Mouse (Mus musculus): Measurements from ENCODE around the gene Qpct. TPM values are rescaled to one million over a fixed set of nuclear protein-coding genes. Genes with fewer than 3 reads are reported as not detected.

The Qpct gene
- 12.4 and 13.2 TPM in 2 replicates for polyA plus RNA-seq (2015; fragmentation: Nextera tagmentation; extraction: Ambion mirVana)

- 74% methylated on average over 4 of the region's 4 CpGs for whole genome bisulfite sequencing
- peak within 1 kb of the TSS; percentile 77 for H3K9ac ChIP-seq
- H3K9me3 ChIP-seq, result no peaks in the 10 kb centered on the region
- peaks cover 7% of the 10 kb centered on the region for H3K27me3 ChIP-seq
- no peak for ATAC-seq (ENCODE audit: low FRiP score)
- H3K27ac ChIP-seq, result peak within 1 kb of the TSS; percentile 81
- peaks cover 5% of the 10 kb centered on the region; the same call in 1 of the 2 replicates for H3K4me1 ChIP-seq (replicated peaks)
- H3K36me3 ChIP-seq, result no peaks in the 10 kb centered on the region
- H3K4me3 ChIP-seq, result peak within 1 kb of the TSS; percentile 69
- peak within 1 kb of the TSS; percentile 94 for H3K4me2 ChIP-seq
Measured at GRCm38 (mm10) chr17:79051606-79052005, at the start of gene Qpct. Gene Qpct, plus strand, starts transcription at chr17:79051906.

DNA sequence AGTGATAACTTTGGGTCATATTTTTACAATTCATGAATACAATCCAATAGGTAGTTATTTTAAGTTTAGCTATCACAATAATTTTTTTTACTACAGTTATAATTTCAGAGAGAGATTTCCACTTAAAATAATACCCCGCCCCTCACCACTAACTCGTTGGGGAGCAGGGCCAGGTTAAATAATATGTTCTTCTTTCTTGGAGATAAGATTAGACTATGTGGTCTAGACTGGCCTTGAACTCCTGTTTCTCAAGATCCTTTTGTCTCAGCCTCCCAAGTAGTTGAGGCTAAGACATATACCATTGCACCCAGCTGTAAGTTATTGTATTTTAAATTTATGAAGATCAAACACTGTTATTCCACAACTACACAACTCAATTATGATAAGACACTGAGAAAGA lies 38.1 kb upstream of the Qpct start:
- Histone ChIP-seq H3K9me3 (no peaks in the 10 kb centered on the region), H3K4me1 (replicated peaks) (peaks cover 8% of the 10 kb centered on the region), H3K27ac (no peak overlapping the region), H3K36me3 (peaks cover 18% of the 10 kb centered on the region), H3K9ac (no peak overlapping the region), H3K27me3 (no peaks in the 10 kb centered on the region), H3K4me3 (no peak overlapping the region), H3K4me2 (no peak overlapping the region)
- no peak for ATAC-seq (ENCODE audit: low FRiP score)
- WGBS, result 96% methylated on average over 2 of the region's 2 CpGs

GRCm38 (mm10) chr17:79014911-79015685 lies 36.6 kb upstream of the Qpct start:
- no peak overlapping the region for H3K9ac ChIP-seq
- no peak overlapping the region for H3K4me2 ChIP-seq
- WGBS, result 93% methylated on average over 2 of the region's 2 CpGs
- no peaks in the 10 kb centered on the region for H3K9me3 ChIP-seq
- no peaks in the 10 kb centered on the region for H3K27me3 ChIP-seq
- no peak overlapping the region for H3K4me3 ChIP-seq
- ATAC-seq (ENCODE audit: low FRiP score), result no peak
- peaks cover 18% of the 10 kb centered on the region for H3K36me3 ChIP-seq
- peaks cover 19% of the 10 kb centered on the region for H3K4me1 ChIP-seq (replicated peaks)
- H3K27ac ChIP-seq, result no peak overlapping the region

GRCm38 (mm10) chr17:79015831-79016230 lies 35.9 kb upstream of the Qpct start:
- peaks cover 18% of the 10 kb centered on the region for H3K36me3 ChIP-seq
- H3K27me3 ChIP-seq, result no peaks in the 10 kb centered on the region
- H3K4me2 ChIP-seq, result no peak overlapping the region
- no peaks in the 10 kb centered on the region for H3K9me3 ChIP-seq
- peaks cover 20% of the 10 kb centered on the region for H3K4me1 ChIP-seq (replicated peaks)
- WGBS, result 87% methylated on average over 10 of the region's 10 CpGs
- ATAC-seq (ENCODE audit: low FRiP score), result no peak
- H3K4me3 ChIP-seq, result no peak overlapping the region
- no peak overlapping the region for H3K9ac ChIP-seq
- H3K27ac ChIP-seq, result no peak overlapping the region

- Histone ChIP-seq H3K9ac (no peak overlapping the region), H3K4me1 (replicated peaks) (peaks cover 23% of the 10 kb centered on the region), H3K9me3 (no peaks in the 10 kb centered on the region), H3K4me3 (peak overlapping the region; percentile 19), H3K27me3 (peaks cover 16% of the 10 kb centered on the region), H3K4me2 (peak overlapping the region; percentile 73), H3K36me3 (no peaks in the 10 kb centered on the region), H3K27ac (no peak overlapping the region)
- ATAC-seq (ENCODE audit: low FRiP score), result no peak
- 66% methylated on average over 9 of the region's 9 CpGs for WGBS
Measured at GRCm38 (mm10) chr17:79018422-79018821, 33.3 kb upstream of the Qpct start.

GRCm38 (mm10) chr17:79019726-79020207 lies 31.9 kb upstream of the Qpct start:
- H3K4me3 ChIP-seq, result peak overlapping the region; percentile 78
- H3K27me3 ChIP-seq, result peaks cover 16% of the 10 kb centered on the region
- H3K36me3 ChIP-seq, result no peaks in the 10 kb centered on the region
- no peaks in the 10 kb centered on the region for H3K9me3 ChIP-seq
- H3K4me1 ChIP-seq (replicated peaks), result peaks cover 23% of the 10 kb centered on the region
- H3K4me2 ChIP-seq, result peak overlapping the region; percentile 73
- WGBS, result under 1% methylated on average over 18 of the region's 18 CpGs
- peak; percentile 6; the same call in 1 of the 2 replicates for ATAC-seq (ENCODE audit: low FRiP score)
- peak overlapping the region; percentile 77 for H3K27ac ChIP-seq
- peak overlapping the region; percentile 80 for H3K9ac ChIP-seq

- Histone ChIP-seq H3K27ac (peak within 1 kb of the TSS; percentile 77), H3K9me3 (no peaks in the 10 kb centered on the region), H3K4me2 (peak within 1 kb of the TSS; percentile 73), H3K36me3 (no peaks in the 10 kb centered on the region), H3K4me1 (replicated peaks) (peaks cover 23% of the 10 kb centered on the region), H3K4me3 (peak within 1 kb of the TSS; percentile 78), H3K9ac (peak within 1 kb of the TSS; percentile 80), H3K27me3 (peaks cover 16% of the 10 kb centered on the region)
- under 1% methylated on average over 77 of the region's 113 CpGs for WGBS
- peak; percentile 92 for ATAC-seq (ENCODE audit: low FRiP score)
Measured at GRCm38 (mm10) chr17:79020208-79020983, 31.3 kb upstream of the Qpct start, which contains the start of gene Prkd3. Gene Prkd3, minus strand, starts transcription at chr17:79020816.

DNA sequence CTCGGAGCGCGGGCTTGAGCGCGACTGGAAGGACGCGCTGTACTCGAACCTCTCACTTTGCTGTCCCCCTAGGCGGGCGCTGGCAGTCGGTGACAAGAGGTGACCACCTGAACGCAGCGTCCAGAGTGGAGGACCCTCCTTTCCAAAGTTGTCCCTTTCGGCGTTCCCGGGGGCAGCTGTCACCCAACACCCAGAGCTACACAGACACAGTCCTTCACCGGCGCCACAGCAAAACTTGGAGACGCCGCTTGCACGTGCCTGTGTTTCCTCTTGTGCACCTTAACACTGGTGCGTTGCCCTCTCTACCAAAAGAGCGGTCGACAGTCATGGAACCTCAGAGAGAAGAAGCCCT lies 30.7 kb upstream of the Qpct start:
- Histone ChIP-seq H3K36me3 (no peaks in the 10 kb centered on the region), H3K9me3 (no peaks in the 10 kb centered on the region), H3K27ac (no peak overlapping the region), H3K4me1 (replicated peaks) (peaks cover 23% of the 10 kb centered on the region), H3K27me3 (peaks cover 16% of the 10 kb centered on the region), H3K4me3 (peak overlapping the region; percentile 78), H3K9ac (peak overlapping the region; percentile 80), H3K4me2 (peak overlapping the region; percentile 73)
- 2% methylated on average over 24 of the region's 24 CpGs for WGBS
- peak; percentile 69 for ATAC-seq (ENCODE audit: low FRiP score)

DNA sequence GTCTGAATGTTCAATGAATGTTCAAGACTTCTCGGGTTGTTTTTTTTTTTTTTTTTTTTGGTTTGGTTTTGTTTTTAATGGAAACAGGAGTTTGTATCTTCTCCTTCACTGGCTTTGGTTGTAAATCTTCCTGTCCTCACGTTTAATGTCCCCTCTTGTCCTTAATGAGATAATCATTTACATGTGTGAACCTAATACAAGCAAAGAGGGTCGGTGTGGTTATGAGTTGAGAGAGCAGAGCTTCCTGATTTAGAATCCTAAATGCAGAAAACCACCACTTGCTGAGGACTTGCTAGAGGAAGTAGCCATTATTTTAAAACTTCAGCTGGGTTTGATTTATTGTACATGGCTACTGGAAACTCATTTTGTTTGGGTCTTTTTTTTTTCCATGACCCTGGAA lies 29.0 kb upstream of the Qpct start:
- ATAC-seq (ENCODE audit: low FRiP score), result no peak
- no peak overlapping the region for H3K4me3 ChIP-seq
- H3K9me3 ChIP-seq, result no peaks in the 10 kb centered on the region
- no peak overlapping the region for H3K9ac ChIP-seq
- 50% methylated on average over 3 of the region's 3 CpGs for WGBS
- no peak overlapping the region for H3K27ac ChIP-seq
- H3K27me3 ChIP-seq, result peaks cover 16% of the 10 kb centered on the region
- H3K4me1 ChIP-seq (replicated peaks), result peaks cover 19% of the 10 kb centered on the region
- H3K36me3 ChIP-seq, result no peaks in the 10 kb centered on the region
- H3K4me2 ChIP-seq, result no peak overlapping the region

- H3K27me3 ChIP-seq, result peaks cover 16% of the 10 kb centered on the region
- no peak for ATAC-seq (ENCODE audit: low FRiP score)
- no peaks in the 10 kb centered on the region for H3K36me3 ChIP-seq
- WGBS, result 82% methylated on average over 4 of the region's 4 CpGs
- no peak overlapping the region for H3K4me2 ChIP-seq
- H3K4me1 ChIP-seq (replicated peaks), result peaks cover 8% of the 10 kb centered on the region
- H3K4me3 ChIP-seq, result no peak overlapping the region
- no peaks in the 10 kb centered on the region for H3K9me3 ChIP-seq
- H3K9ac ChIP-seq, result no peak overlapping the region
- no peak overlapping the region for H3K27ac ChIP-seq
Measured at GRCm38 (mm10) chr17:79024544-79024943, 27.2 kb upstream of the Qpct start.

DNA sequence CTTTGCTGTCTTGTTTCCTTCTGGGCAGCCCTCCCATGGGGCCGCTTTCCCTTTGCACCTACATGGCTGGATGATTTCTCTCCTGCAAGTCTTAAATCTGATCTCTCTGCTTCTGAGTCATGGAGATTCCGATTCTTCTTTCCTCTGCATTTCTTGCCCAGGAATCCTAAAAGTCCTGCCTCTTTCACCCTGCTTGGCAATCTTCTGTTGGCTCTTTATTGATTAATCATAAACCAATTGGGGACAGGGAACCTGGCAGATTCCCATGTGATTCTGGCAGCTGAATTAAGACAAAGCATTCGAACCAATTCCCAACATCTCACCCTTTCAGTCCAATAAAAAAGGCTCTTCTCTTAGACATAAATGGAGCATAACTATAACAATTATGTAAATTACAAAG lies 22.5 kb upstream of the Qpct start:
- Histone ChIP-seq H3K4me2 (no peak overlapping the region), H3K4me3 (no peak overlapping the region), H3K4me1 (replicated peaks) (no peaks in the 10 kb centered on the region), H3K9me3 (0 out of 2 replicates have a peak, but pooled peaks cover 3% of the 10 kb centered on the region), H3K27ac (no peak overlapping the region), H3K27me3 (no peaks in the 10 kb centered on the region), H3K36me3 (no peaks in the 10 kb centered on the region), H3K9ac (no peak overlapping the region)
- no peak for ATAC-seq (ENCODE audit: low FRiP score)
- WGBS, result 91% methylated on average over 3 of the region's 3 CpGs

DNA sequence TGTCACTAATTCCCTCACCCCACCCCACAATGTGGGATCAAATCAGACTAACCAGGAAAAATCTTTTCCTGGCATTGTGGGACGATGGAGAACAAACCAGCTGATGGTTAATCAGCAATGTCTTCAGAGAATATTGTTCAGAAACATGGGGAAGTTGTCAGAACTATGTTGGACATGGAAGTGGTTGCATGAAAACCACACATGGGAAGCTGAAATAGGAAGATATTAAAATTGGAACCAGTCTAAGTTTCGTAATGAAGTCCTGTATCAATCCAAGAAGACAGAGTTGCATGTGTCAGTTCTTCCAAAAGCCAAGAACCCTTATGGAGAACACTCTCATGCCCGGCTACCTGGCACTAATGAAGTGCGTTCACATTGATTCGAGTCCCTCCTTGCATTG lies 20.1 kb upstream of the Qpct start:
- 87% methylated on average over 5 of the region's 5 CpGs for WGBS
- no peak overlapping the region for H3K4me2 ChIP-seq
- H3K9me3 ChIP-seq, result 0 out of 2 replicates have a peak, but pooled peaks cover 3% of the 10 kb centered on the region
- no peaks in the 10 kb centered on the region for H3K4me1 ChIP-seq (replicated peaks)
- H3K36me3 ChIP-seq, result no peaks in the 10 kb centered on the region
- no peak overlapping the region for H3K27ac ChIP-seq
- no peaks in the 10 kb centered on the region for H3K27me3 ChIP-seq
- H3K4me3 ChIP-seq, result no peak overlapping the region
- ATAC-seq (ENCODE audit: low FRiP score), result no peak
- no peak overlapping the region for H3K9ac ChIP-seq

All from hindbrain, embryonic 13.5 days (tissue).